Mouse (Mus musculus) embryonic facial prominence, embryonic 13.5 days (tissue): ENCODE measurements around the gene Rab11b. TPM values are rescaled to one million over a fixed set of nuclear protein-coding genes. Genes with fewer than 3 reads are reported as not detected.

ENCODE experiments used
- ATAC-seq: fragments of 200-750 bp; cut with Nextera tagmentation; 2 replicates; pipeline ENCODE4 v1.8.0; 2017; ENCODE audit warnings: low read depth; ENCODE audit not compliant: insufficient number of reproducible peaks, insufficient read depth, low FRiP score, low TSS enrichment
- H3K27ac ChIP-seq: fragments of 300-500 bp; sonication (generic); 2 replicates; pipeline ENCODE4 v1.5.1; 2015; ENCODE audit warnings: moderate library complexity, mild to moderate bottlenecking, inconsistent platforms
- H3K27me3 ChIP-seq: fragments of 300-500 bp; sonication (generic); 2 replicates; pipeline ENCODE4 v1.6.1; 2015; ENCODE audit warnings: mild to moderate bottlenecking, inconsistent platforms
- H3K36me3 ChIP-seq: fragments of 300-500 bp; sonication (generic); 2 replicates; pipeline ENCODE4 v1.6.1; 2015; ENCODE audit warnings: mild to moderate bottlenecking, inconsistent platforms
- H3K4me1 ChIP-seq: fragments of 300-500 bp; sonication (generic); 2 replicates; pipeline ENCODE4 v1.6.1; 2015; ENCODE audit warnings: inconsistent platforms
- H3K4me2 ChIP-seq: fragments of 300-500 bp; sonication (generic); 2 replicates; pipeline ENCODE4 v1.6.1; 2015; ENCODE audit warnings: moderate library complexity, mild to moderate bottlenecking, inconsistent platforms
- H3K4me3 ChIP-seq: fragments of 300-500 bp; sonication (generic); 2 replicates; pipeline ENCODE4 v1.5.1; 2015; ENCODE audit warnings: mild to moderate bottlenecking, inconsistent platforms
- H3K9ac ChIP-seq: fragments of 300-500 bp; sonication (generic); 2 replicates; pipeline ENCODE4 v1.6.1; 2015; ENCODE audit warnings: mild to moderate bottlenecking, inconsistent platforms
- H3K9me3 ChIP-seq: fragments of 300-500 bp; sonication (generic); 2 replicates; pipeline ENCODE4 v1.6.1; 2016; ENCODE audit warnings: inconsistent platforms
- WGBS: fragments of 180-500 bp; shearing (Covaris S2); methylation state at CpG from one replicate; pipeline ENCODE4 v1.1.7; 2015; ENCODE audit warnings: mixed read lengths; 5-methylcytosine and 5-hydroxymethylcytosine counted together
- polyA plus RNA-seq: library from polyadenylated mRNA; unstranded; fragments of >200 nt; fragmentation: Nextera tagmentation; extraction: Ambion mirVana; gene quantifications from 2 replicates; pipeline ENCODE4 v1.2.1, GENCODE M21; 2015

Gene Rab11b
- polyA plus RNA-seq = 324 and 385 TPM in 2 replicates

DNA sequence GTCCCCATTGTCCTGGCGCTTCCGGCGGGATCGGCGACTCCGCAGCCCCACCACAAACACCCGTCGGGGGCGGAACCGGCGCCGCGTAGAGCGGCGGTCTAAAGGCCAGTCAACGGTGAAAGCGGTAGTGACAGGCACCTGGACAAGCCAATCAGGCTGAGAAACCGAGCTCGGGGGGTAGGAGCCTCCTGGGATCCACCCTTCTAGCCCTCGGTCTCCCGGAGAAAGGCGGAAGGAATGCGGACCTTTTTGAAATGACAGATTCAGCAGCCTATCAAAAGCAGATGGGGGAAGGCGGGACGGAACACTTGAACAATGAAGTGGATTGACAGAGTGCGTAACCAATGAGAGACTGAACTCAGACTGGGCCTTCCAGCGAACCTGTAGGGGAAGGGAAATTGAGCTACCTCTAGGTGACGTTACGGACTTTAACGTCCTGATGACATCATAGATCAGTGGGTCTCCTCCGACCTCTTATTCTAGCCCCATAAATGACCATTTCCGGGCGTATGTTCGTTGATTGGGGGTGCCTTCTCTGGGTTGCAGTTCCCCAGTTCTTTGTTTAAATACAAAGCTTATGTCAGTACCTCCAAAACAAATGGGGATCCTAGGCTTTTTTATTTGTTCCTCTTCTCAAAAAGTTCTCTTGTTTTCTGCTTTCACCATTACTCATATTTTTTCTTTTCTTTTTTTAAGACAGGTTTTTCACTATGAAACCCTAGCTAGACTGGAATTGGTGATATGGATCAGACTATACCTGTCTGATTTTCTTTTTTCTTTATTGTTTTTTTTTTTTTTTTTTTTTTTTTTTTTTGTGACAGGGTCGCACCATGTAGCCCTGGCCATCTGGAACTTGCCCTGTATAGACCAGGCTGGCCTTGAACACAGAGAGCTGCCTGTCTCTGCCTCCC is at the start of gene Rab11b:
TSS of gene Rab11b (minus strand) at position 276 of the 911 bp plus-strand sequence.
- Histone ChIP-seq H3K27ac (peak within 1 kb of the TSS; percentile 99), H3K4me1 (peaks cover 40% of the 10 kb centered on the region), H3K36me3 (0 out of 2 replicates have a peak, but pooled peaks cover 11% of the 10 kb centered on the region), H3K27me3 (no peaks in the 10 kb centered on the region), H3K4me2 (peak within 1 kb of the TSS; percentile 80), H3K9ac (peak within 1 kb of the TSS; percentile 97), H3K9me3 (no peaks in the 10 kb centered on the region), H3K4me3 (peak within 1 kb of the TSS; percentile 74)
- WGBS = 3% methylated on average over 35 of the region's 35 CpGs
- peak; percentile 100 for ATAC-seq

DNA sequence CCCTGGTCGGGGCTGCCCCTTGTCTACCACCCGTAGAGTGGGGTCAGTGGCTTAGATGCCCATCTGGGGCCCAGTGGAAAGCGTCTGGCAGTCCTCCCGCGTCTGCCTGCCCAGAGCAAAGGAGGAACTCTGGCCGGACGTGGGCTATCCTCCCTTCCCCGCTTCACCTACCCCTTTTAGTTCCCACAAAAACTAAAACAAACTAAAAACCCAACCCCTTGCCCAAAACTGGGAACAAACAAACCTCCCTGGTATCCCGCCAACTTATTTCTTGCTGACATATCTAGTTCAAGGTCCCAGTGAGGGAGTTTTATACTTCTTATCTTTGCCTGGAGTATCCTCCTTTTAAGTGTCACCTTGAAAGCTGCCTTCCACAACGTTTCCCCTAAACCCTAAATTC is 47.9 kb upstream of the Rab11b start:
- no peak for ATAC-seq
- Histone ChIP-seq H3K9ac (no peak overlapping the region), H3K27ac (no peak overlapping the region), H3K4me2 (no peak overlapping the region), H3K4me1 (peaks cover 9% of the 10 kb centered on the region), H3K9me3 (no peaks in the 10 kb centered on the region), H3K4me3 (no peak overlapping the region), H3K36me3 (no peaks in the 10 kb centered on the region), H3K27me3 (no peaks in the 10 kb centered on the region)
- whole genome bisulfite sequencing = 43% methylated on average over 10 of the region's 10 CpGs

DNA sequence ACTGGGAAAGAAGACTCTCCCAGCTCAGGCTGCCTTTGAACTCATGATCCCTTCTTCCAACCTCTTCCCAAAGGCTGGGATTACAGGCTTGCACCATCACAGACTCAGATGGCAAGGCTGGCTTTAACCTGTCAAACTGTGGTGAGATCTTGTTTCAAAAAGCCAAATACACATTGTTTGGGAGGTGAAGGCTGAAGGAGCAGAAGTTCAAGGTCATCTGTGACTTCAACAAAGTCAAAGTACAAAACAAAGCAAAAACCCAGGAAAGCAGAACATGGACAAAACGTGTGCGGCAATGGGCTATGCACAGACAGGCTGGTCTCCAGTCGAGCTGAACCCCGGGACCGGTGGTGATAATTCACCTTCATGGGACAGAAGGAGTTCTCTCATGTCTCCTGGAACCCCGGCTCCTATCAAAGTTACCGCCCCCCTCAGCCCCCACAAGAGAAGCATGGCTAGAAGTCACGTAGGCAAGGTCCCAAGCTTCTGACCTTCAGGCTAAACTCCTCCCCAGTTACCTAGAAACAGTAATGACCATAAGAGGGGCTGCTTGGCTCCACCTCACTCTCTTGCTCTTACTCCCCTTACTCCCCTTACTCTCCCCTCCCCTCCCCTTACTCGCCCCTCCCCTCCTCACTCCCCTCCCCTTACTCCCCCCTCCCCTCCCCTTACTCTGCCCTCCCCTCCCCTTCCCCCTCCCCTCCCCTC is 47.0 kb upstream of the Rab11b start:
- Histone ChIP-seq H3K27ac (no peak overlapping the region), H3K9ac (no peak overlapping the region), H3K27me3 (no peaks in the 10 kb centered on the region), H3K4me3 (no peak overlapping the region), H3K9me3 (no peaks in the 10 kb centered on the region), H3K36me3 (no peaks in the 10 kb centered on the region), H3K4me1 (peaks cover 9% of the 10 kb centered on the region), H3K4me2 (no peak overlapping the region)
- WGBS = 58% methylated on average over 9 of the region's 9 CpGs
- ATAC-seq = no peak

DNA sequence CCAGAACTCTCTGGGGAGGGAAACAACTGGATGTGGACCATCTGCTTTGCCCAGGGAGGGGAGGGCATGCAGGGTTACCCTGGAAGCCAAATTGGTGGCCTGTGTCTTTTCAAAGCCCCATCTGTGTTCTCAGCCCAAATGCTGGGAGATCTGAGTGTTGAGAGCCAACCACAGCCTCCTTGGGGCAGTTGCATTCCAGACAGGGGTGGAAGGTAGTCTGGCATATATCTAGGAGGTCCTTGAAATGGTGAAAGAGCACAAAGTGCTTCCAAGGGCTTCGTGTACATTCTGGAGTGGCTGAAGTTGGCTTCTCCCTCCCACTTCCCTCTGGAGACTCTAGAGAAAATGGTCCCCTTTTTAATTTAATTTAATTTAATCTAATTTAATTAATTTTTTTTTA is 44.4 kb upstream of the Rab11b start:
- Histone ChIP-seq H3K4me1 (no peaks in the 10 kb centered on the region), H3K4me3 (no peak overlapping the region), H3K9ac (no peak overlapping the region), H3K9me3 (no peaks in the 10 kb centered on the region), H3K4me2 (no peak overlapping the region), H3K27me3 (no peaks in the 10 kb centered on the region), H3K36me3 (no peaks in the 10 kb centered on the region), H3K27ac (no peak overlapping the region)
- 50% methylated on average over 1 of the region's 1 CpGs for WGBS
- no peak for ATAC-seq

DNA sequence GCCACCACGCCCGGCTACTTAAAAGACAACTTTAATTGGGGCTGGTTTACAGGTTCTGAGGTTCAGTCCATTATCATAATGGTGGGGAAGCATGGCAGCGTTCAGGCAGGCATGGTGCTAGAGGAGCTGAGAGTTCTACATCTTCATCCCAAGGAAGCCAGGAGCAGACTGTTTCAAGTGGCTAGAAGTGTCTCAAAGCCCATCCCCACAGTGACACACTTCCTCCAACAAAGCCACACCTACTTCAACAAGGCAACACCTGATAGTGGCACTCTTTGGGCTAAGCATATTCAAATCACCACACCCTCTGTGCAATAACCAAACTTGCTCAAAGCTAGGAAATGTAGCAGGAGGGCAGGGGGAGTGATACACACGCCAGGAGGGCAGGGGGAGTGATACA is 43.9 kb upstream of the Rab11b start:
- no peaks in the 10 kb centered on the region for H3K36me3 ChIP-seq
- H3K27me3 ChIP-seq = no peaks in the 10 kb centered on the region
- H3K27ac ChIP-seq = no peak overlapping the region
- 56% methylated on average over 4 of the region's 4 CpGs for WGBS
- no peak overlapping the region for H3K4me2 ChIP-seq
- no peak overlapping the region for H3K9ac ChIP-seq
- H3K4me3 ChIP-seq = no peak overlapping the region
- H3K4me1 ChIP-seq = no peaks in the 10 kb centered on the region
- no peak for ATAC-seq
- no peaks in the 10 kb centered on the region for H3K9me3 ChIP-seq

DNA sequence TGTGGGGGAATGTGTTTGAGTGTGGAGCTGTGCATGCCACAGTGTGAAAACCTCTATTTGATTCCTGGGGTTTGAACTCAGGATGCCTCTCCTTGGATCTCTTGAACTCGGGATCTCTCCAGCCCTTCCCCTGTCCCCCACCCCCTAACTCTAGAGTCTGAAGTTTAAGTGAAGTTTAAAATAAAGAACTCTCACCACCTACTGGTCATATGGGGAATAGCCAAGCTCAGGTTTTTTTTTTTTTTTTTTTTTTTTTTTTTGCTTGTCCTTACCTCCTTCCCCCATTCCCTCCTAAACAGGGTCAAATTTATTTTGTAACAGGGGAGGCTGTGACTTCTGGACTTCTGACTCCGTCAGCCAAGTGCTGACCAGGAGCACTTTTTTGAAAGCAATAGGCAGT is 41.9 kb upstream of the Rab11b start:
- no peaks in the 10 kb centered on the region for H3K27me3 ChIP-seq
- H3K4me1 ChIP-seq = no peaks in the 10 kb centered on the region
- H3K9me3 ChIP-seq = no peaks in the 10 kb centered on the region
- no peak overlapping the region for H3K4me3 ChIP-seq
- WGBS = 3% methylated on average over 2 of the region's 2 CpGs
- no peak for ATAC-seq
- H3K4me2 ChIP-seq = no peak overlapping the region
- no peaks in the 10 kb centered on the region for H3K36me3 ChIP-seq
- H3K27ac ChIP-seq = no peak overlapping the region
- no peak overlapping the region for H3K9ac ChIP-seq

DNA sequence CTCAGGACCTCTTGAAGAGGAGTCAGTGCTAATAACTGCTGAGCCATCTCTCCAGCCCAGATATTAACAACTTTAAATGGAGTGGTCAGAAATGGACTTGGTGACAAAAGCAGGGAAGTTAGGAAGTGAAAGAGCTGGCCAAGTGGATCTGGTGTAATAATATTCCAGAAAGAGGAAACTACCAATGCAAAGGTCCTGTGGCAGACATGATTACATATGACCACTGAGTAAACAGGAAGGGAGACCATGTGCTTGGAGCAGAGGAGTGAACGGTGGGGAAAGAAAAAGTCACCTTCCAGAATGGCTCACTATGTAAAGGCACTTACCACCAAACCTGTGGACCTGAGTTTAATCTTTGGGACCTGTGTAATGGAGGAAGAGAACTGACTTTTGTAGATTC is 38.9 kb upstream of the Rab11b start:
- no peak for ATAC-seq
- no peaks in the 10 kb centered on the region for H3K27me3 ChIP-seq
- 45% methylated on average over 1 of the region's 1 CpGs for WGBS
- H3K4me3 ChIP-seq = no peak overlapping the region
- no peaks in the 10 kb centered on the region for H3K36me3 ChIP-seq
- H3K4me2 ChIP-seq = no peak overlapping the region
- H3K9me3 ChIP-seq = no peaks in the 10 kb centered on the region
- no peak overlapping the region for H3K27ac ChIP-seq
- H3K4me1 ChIP-seq = no peaks in the 10 kb centered on the region
- no peak overlapping the region for H3K9ac ChIP-seq

DNA sequence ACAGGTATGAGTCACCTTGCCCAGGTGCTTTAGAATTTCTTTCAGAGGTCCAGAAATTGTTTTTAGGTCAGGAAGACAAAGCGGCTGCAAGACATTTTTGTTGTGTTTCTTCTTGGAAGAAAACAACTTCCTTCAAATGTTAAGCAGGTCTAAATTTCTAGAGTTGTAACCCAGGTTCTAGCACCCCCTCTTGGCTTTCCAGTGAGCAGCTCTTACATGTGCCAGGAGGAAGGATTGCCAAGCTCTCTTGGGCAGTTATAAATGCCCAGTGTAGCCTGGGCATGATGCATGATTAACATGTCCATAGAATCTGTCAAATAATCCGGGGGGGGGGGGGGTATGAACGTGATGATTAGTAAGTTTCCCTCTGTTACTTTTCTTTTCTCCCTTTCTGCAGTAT is 38.0 kb upstream of the Rab11b start:
- Histone ChIP-seq H3K4me1 (no peaks in the 10 kb centered on the region), H3K9me3 (no peaks in the 10 kb centered on the region), H3K36me3 (no peaks in the 10 kb centered on the region), H3K27me3 (no peaks in the 10 kb centered on the region), H3K27ac (no peak overlapping the region), H3K4me2 (no peak overlapping the region), H3K9ac (no peak overlapping the region), H3K4me3 (no peak overlapping the region)
- 50% methylated on average over 3 of the region's 3 CpGs for WGBS
- no peak for ATAC-seq

DNA sequence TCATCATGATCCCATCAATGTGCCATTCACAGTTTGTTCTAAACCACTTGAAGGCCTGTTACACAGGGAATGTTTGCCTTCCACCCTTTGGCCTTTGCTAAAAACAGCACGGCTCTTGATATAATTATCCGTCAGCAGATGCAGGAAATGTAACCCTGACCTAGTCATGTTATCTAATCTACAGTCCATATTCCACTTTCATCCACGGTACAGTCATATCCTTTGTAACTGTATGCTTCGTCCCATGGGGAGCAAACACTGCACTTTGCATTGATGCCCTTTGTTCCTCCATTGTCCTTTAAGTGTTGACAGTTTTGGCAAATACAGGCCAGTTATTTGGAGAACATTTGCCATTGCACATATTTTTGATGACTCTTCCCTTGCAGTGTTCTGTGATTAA is 28.4 kb upstream of the Rab11b start:
- H3K9me3 ChIP-seq = no peaks in the 10 kb centered on the region
- no peak overlapping the region for H3K4me2 ChIP-seq
- no peak overlapping the region for H3K9ac ChIP-seq
- no peaks in the 10 kb centered on the region for H3K27me3 ChIP-seq
- no peak overlapping the region for H3K27ac ChIP-seq
- H3K4me3 ChIP-seq = no peak overlapping the region
- H3K36me3 ChIP-seq = no peaks in the 10 kb centered on the region
- ATAC-seq = no peak
- 50% methylated on average over 4 of the region's 4 CpGs for WGBS
- H3K4me1 ChIP-seq = peaks cover under 1% of the 10 kb centered on the region; the same call in 1 of the 2 replicates

DNA sequence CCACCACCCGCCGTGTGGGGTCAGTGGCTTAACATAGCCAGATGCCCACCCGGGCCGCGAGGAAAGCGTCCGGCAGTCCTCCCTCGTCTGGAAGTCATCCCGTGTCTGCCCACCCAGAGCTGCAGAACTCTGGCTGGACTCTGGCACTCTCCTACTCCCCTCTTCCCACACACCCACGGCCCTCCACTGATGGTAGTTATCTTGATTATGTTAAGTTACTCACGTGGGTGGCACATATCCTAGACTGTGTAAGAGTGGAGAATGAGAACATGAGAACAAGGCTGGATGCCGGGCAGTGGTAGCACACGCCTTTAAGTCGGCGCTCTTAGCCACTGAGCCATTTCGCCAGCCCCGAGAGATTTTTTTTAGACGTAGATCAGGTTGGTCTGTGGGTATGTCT is 26.0 kb upstream of the Rab11b start:
- Histone ChIP-seq H3K4me1 (peaks cover 23% of the 10 kb centered on the region), H3K27me3 (no peaks in the 10 kb centered on the region), H3K36me3 (no peaks in the 10 kb centered on the region), H3K9ac (no peak overlapping the region), H3K27ac (no peak overlapping the region), H3K9me3 (no peaks in the 10 kb centered on the region), H3K4me2 (no peak overlapping the region), H3K4me3 (no peak overlapping the region)
- 83% methylated on average over 18 of the region's 18 CpGs for WGBS
- ATAC-seq = no peak

DNA sequence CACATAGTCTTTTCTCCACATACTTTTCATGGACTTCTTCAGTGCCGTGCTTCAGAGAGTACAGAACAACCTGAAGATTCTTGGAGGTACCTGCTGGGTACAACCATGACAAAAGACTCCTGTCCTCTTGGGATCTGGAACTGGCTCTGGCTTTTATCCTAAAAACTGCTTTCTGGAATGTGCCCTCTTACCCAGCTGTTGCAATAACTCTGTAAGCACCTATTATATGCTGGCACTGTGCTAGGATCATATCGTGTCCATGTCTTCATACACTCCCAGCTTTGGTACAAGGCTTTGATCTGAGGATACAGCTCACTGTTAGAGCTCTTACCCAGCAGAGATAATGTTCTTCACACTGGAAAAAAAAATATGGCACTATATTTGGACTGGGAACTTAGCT is 24.6 kb upstream of the Rab11b start:
- Histone ChIP-seq H3K9me3 (no peaks in the 10 kb centered on the region), H3K4me1 (peaks cover 38% of the 10 kb centered on the region), H3K4me2 (no peak overlapping the region), H3K36me3 (no peaks in the 10 kb centered on the region), H3K27ac (no peak overlapping the region), H3K9ac (no peak overlapping the region), H3K4me3 (no peak overlapping the region), H3K27me3 (no peaks in the 10 kb centered on the region)
- no peak for ATAC-seq
- 87% methylated on average over 2 of the region's 2 CpGs for WGBS

DNA sequence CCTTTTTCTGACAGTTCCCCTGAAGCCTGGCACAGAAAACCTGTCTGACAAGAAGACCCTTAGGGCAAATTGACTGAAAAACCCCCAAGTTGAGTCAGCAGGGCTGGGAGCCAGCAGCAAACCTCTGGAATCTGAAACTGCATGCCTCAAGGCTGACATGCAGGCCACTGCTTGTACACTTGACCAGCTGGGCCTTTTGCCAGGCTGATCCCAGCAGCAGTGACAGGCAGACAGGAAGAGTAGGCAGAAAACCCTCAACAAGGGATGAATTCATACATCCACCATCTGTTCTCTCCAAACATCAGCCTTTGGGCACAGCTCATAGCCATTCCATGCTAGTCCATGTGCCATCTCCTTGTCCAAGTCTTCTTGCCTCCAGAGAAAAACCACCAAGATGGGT is 23.1 kb upstream of the Rab11b start:
- Histone ChIP-seq H3K4me3 (no peak overlapping the region), H3K27ac (peak overlapping the region; percentile 16), H3K27me3 (no peaks in the 10 kb centered on the region), H3K9ac (no peak overlapping the region), H3K36me3 (peaks cover 3% of the 10 kb centered on the region), H3K9me3 (no peaks in the 10 kb centered on the region), H3K4me1 (peaks cover 51% of the 10 kb centered on the region), H3K4me2 (no peak overlapping the region)
- ATAC-seq = no peak
